Mouse (Mus musculus) adipocyte (in vitro differentiated cells): ENCODE measurements around the gene Pde3b.
"Not testable (repeated sequence)": the region's sequence is repeated elsewhere in the genome, so short reads cannot be mapped to it uniquely, and the experiment has no call there.

Experiments
- DNase-seq: peaks from one replicate; pipeline ENCODE4 v3.0.0-alpha.2; 2016; ENCODE audit warnings: low spot score

The Pde3b gene

GRCm38 (mm10) chr7:114479779-114480178 is 64.7 kb downstream of the Pde3b start:
- DNase-seq = no peak

- no peak for DNase-seq
Measured at GRCm38 (mm10) chr7:114480196-114480989, 65.3 kb downstream of the Pde3b start.

GRCm38 (mm10) chr7:114481008-114481407 is 65.9 kb downstream of the Pde3b start:
- no peak for DNase-seq

GRCm38 (mm10) chr7:114481429-114481931 is 66.4 kb downstream of the Pde3b start:
- peak; percentile 18 for DNase-seq

GRCm38 (mm10) chr7:114492540-114492939 is 77.5 kb downstream of the Pde3b start:
- no peak for DNase-seq

- peak; percentile 50 for DNase-seq
Measured at GRCm38 (mm10) chr7:114494033-114494432, 79.0 kb downstream of the Pde3b start.

GRCm38 (mm10) chr7:114499293-114499692 is 84.2 kb downstream of the Pde3b start:
- DNase-seq = peak; percentile 13

GRCm38 (mm10) chr7:114508879-114509278 is 93.8 kb downstream of the Pde3b start:
- DNase-seq = no peak

- no peak for DNase-seq
Measured at GRCm38 (mm10) chr7:114520122-114520521, 105.0 kb downstream of the Pde3b start.

- DNase-seq = no peak
Measured at GRCm38 (mm10) chr7:114526245-114526644, 111.2 kb downstream of the Pde3b start.

- DNase-seq = no peak
Measured at GRCm38 (mm10) chr7:114536179-114536578, 121.1 kb downstream of the Pde3b start.

- no peak for DNase-seq
Measured at GRCm38 (mm10) chr7:114562531-114563241, 147.6 kb downstream of the Pde3b start, which contains the start of gene Cyp2r1. Gene Cyp2r1 (minus strand): TSS chr7:114562972.

- DNase-seq = not testable (repeated sequence)
Measured at GRCm38 (mm10) chr7:114573866-114574265, 158.8 kb downstream of the Pde3b start.

- DNase-seq = no peak
Measured at GRCm38 (mm10) chr7:114576931-114577330, 161.8 kb downstream of the Pde3b start.

GRCm38 (mm10) chr7:114577665-114578064 is 162.6 kb downstream of the Pde3b start:
- peak; percentile 44 for DNase-seq

- DNase-seq = peak; percentile 68
Measured at GRCm38 (mm10) chr7:114580426-114580825, 165.3 kb downstream of the Pde3b start.

GRCm38 (mm10) chr7:114581200-114581599 is 166.1 kb downstream of the Pde3b start:
- DNase-seq = no peak

- no peak for DNase-seq
Measured at GRCm38 (mm10) chr7:114582441-114582840, 167.4 kb downstream of the Pde3b start.
